Mouse (Mus musculus): ENCODE measurements around the gene Ccl7. TPM values are rescaled to one million over a fixed set of nuclear protein-coding genes. Genes with fewer than 3 reads are reported as not detected.

Ccl7 gene
- total and polyA plus RNA-seq, 2 experiments from 2014 or later, result 3.0 TPM; not detected in 1

GRCm38 (mm10) chr11:82034446-82034845 is 11.1 kb upstream of the Ccl7 start:
- Histone ChIP-seq H3K4me1 (ENCODE audit: insufficient read depth) (no peaks in the 10 kb centered on the region; the same call in 1 of the 2 replicates), H3K27ac (ENCODE audit: low read depth, low read length) (no peak overlapping the region), H3K36me3 (ENCODE audit: insufficient read depth) (no peaks in the 10 kb centered on the region), H3K27me3 (ENCODE audit: insufficient read depth, low read length) (no peaks in the 10 kb centered on the region), H3K4me3 (ENCODE audit: low read depth, low read length) (no peak overlapping the region), H3K9ac (no peak overlapping the region), H3K9me3 (ENCODE audit: low read length) (no peaks in the 10 kb centered on the region), H3K4me2 (ENCODE audit: low read depth) (no peak overlapping the region)
- TF ChIP-seq CTCF (IDR thresholded peaks at IDR 0.05; ENCODE audit: low read depth), result no peak
- ATAC-seq, result no peak
- DNase-seq, result no peak
- WGBS, result 83% methylated on average over 7 of the region's 7 CpGs

- H3K4me2 ChIP-seq (ENCODE audit: low read depth), result no peak within 1 kb of the TSS
- no peak for TF ChIP-seq CTCF (IDR thresholded peaks at IDR 0.05; ENCODE audit: low read depth)
- no peak within 1 kb of the TSS for H3K9ac ChIP-seq
- WGBS, result 27% methylated on average over 5 of the region's 5 CpGs
- no peaks in the 10 kb centered on the region; the same call in 1 of the 2 replicates for H3K4me1 ChIP-seq (ENCODE audit: insufficient read depth)
- no peaks in the 10 kb centered on the region for H3K36me3 ChIP-seq (ENCODE audit: insufficient read depth)
- H3K9me3 ChIP-seq (ENCODE audit: low read length), result no peaks in the 10 kb centered on the region
- no peaks in the 10 kb centered on the region for H3K27me3 ChIP-seq (ENCODE audit: insufficient read depth, low read length)
- DNase-seq (peak; percentile 70), ATAC-seq (peak; percentile 79)
- no peak within 1 kb of the TSS for H3K27ac ChIP-seq (ENCODE audit: low read depth, low read length)
- H3K4me3 ChIP-seq (ENCODE audit: low read depth, low read length), result no peak within 1 kb of the TSS
These were observed 10.2 kb upstream of the Ccl7 start, which contains the start of gene Ccl2 for GRCm38 (mm10) chr11:82035356-82035755. TSS of gene Ccl2 (plus strand) at chr11:82035571.

DNA sequence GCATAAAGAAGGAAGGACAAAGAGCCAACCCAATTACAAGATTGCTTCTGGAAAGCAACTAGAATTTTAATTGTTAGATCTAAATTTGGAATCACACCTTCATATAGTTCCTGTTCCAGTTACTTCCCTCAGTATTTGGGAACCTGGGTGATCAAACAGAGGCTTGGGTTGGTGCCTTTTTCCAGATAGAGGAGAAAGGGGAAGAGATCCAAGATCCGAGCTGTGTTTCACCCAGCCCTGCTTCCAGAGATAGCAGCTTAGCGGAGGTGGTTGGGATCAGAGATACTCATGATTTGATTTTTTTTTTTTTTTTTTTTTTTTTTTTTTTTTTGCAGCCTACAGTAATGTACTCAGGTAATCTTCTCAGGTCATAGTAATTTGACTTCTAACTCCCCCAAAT is 9.7 kb upstream of the Ccl7 start:
- Histone ChIP-seq H3K4me1 (ENCODE audit: insufficient read depth) (no peaks in the 10 kb centered on the region; the same call in 1 of the 2 replicates), H3K27ac (ENCODE audit: low read depth, low read length) (no peak overlapping the region), H3K9me3 (ENCODE audit: low read length) (no peaks in the 10 kb centered on the region), H3K9ac (no peak overlapping the region), H3K36me3 (ENCODE audit: insufficient read depth) (no peaks in the 10 kb centered on the region), H3K4me3 (ENCODE audit: low read depth, low read length) (no peak overlapping the region), H3K4me2 (ENCODE audit: low read depth) (no peak overlapping the region), H3K27me3 (ENCODE audit: insufficient read depth, low read length) (no peaks in the 10 kb centered on the region)
- DNase-seq (no peak), ATAC-seq (no peak)
- TF ChIP-seq CTCF (IDR thresholded peaks at IDR 0.05; ENCODE audit: low read depth), result no peak
- 71% methylated on average over 2 of the region's 2 CpGs for WGBS

GRCm38 (mm10) chr11:82038535-82038934 is 7.0 kb upstream of the Ccl7 start, which contains the start of gene Gm17268:
TSS of gene Gm17268 (minus strand) at chr11:82038562.
- Histone ChIP-seq H3K4me2 (ENCODE audit: low read depth) (no peak within 1 kb of the TSS), H3K4me3 (ENCODE audit: low read depth, low read length) (no peak within 1 kb of the TSS), H3K9me3 (ENCODE audit: low read length) (no peaks in the 10 kb centered on the region), H3K4me1 (ENCODE audit: insufficient read depth) (no peaks in the 10 kb centered on the region; the same call in 1 of the 2 replicates), H3K27ac (ENCODE audit: low read depth, low read length) (no peak within 1 kb of the TSS), H3K36me3 (ENCODE audit: insufficient read depth) (no peaks in the 10 kb centered on the region), H3K27me3 (ENCODE audit: insufficient read depth, low read length) (no peaks in the 10 kb centered on the region), H3K9ac (no peak within 1 kb of the TSS)
- WGBS, result 33% methylated on average over 2 of the region's 2 CpGs
- DNase-seq (no peak), ATAC-seq (no peak)
- TF ChIP-seq CTCF (IDR thresholded peaks at IDR 0.05; ENCODE audit: low read depth), result no peak

DNA sequence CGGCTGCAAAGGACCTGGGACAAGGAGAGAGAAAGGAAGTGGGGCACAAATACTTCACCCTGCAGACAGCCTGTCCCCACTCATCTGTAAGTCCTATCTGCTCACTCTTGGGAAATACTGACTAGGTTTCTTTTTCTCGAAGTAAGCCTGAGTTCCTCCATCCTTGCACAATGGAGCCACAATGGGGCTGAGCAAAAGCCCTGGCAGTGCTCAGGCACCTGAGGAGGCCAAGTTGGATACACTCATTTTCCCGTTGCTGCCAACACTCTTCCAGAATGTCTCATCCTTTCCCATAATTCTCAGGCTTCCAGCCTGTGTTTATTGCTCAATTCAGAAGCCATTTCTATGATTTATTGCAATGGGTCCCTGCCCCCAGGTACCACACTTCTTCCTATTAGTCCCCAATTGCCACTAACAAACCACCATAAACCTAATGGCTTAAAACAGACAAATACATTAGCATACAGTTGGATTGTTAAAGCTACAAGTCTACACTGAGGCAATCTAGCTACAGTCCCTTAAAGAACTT is 6.3 kb upstream of the Ccl7 start:
- Histone ChIP-seq H3K9me3 (ENCODE audit: low read length) (no peaks in the 10 kb centered on the region), H3K27ac (ENCODE audit: low read depth, low read length) (no peak overlapping the region), H3K9ac (no peak overlapping the region), H3K27me3 (ENCODE audit: insufficient read depth, low read length) (no peaks in the 10 kb centered on the region), H3K4me2 (ENCODE audit: low read depth) (no peak overlapping the region), H3K4me1 (ENCODE audit: insufficient read depth) (no peaks in the 10 kb centered on the region; the same call in 1 of the 2 replicates), H3K4me3 (ENCODE audit: low read depth, low read length) (no peak overlapping the region), H3K36me3 (ENCODE audit: insufficient read depth) (no peaks in the 10 kb centered on the region)
- DNase-seq (no peak), ATAC-seq (no peak)
- WGBS, result 69% methylated on average over 3 of the region's 3 CpGs
- TF ChIP-seq CTCF (IDR thresholded peaks at IDR 0.05; ENCODE audit: low read depth), result no peak

DNA sequence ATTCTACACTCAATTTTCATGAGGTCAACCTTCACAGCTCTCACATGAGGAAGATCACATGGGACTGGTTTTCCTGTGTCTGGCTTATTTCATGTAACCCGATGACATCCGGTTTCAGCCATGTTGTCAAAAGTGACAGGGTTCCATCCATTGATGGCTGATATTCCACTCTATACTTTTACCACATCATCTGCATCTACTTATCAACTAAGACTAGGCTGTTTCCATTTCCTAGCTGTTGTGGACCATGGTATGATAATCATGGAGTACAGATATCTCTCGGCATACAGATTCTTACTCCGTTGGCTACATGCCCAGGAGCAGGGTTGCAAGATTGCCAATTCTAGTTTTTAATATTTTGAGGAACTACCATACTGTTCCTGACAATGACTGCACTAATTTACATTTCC is 3.8 kb upstream of the Ccl7 start:
- Histone ChIP-seq H3K27me3 (ENCODE audit: insufficient read depth, low read length) (no peaks in the 10 kb centered on the region), H3K4me3 (ENCODE audit: low read depth, low read length) (no peak overlapping the region), H3K27ac (ENCODE audit: low read depth, low read length) (no peak overlapping the region), H3K4me1 (ENCODE audit: insufficient read depth) (no peaks in the 10 kb centered on the region), H3K4me2 (ENCODE audit: low read depth) (no peak overlapping the region), H3K9me3 (ENCODE audit: low read length) (no peaks in the 10 kb centered on the region), H3K36me3 (ENCODE audit: insufficient read depth) (no peaks in the 10 kb centered on the region), H3K9ac (no peak overlapping the region)
- ATAC-seq (no peak), DNase-seq (no peak)
- 77% methylated on average over 4 of the region's 4 CpGs for WGBS
- no peak for TF ChIP-seq CTCF (IDR thresholded peaks at IDR 0.05; ENCODE audit: low read depth)

DNA sequence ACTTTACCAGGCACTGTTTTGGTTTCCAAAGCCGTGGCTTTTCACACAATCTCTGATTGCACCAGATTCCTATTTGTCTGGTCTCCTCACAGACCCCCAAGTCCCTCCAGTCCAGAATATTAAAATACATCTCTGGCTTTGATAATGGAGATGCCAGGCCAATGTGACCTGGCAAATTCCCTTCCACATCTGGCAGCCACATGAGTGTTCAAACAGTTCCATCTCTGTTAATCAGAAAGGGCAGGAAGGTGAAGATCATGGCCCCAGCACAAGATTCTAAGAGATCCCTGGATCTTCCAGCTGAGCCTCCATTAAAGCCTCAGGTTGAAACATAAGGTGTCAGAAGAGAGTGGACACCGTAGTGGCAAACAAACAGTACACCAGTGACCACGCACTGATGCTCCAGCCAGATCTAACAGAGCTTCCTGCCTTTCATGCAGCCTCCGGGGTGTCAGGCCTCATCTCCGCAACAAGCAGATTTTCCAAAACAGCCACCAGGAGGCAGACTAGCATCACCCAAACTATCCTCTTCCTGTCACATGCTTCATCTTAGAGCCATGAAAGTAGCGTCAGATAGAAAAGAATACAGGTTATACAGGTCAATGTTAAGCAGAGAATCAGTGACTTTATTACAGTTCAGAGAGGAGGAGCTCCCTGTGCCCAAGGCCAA is 2.4 kb downstream of the Ccl7 start:
- H3K9ac ChIP-seq, result no peak overlapping the region
- no peak overlapping the region for H3K4me2 ChIP-seq (ENCODE audit: low read depth)
- no peak overlapping the region for H3K4me3 ChIP-seq (ENCODE audit: low read depth, low read length)
- H3K9me3 ChIP-seq (ENCODE audit: low read length), result no peaks in the 10 kb centered on the region
- peak; percentile 66 for TF ChIP-seq CTCF (IDR thresholded peaks at IDR 0.05; ENCODE audit: low read depth)
- H3K27ac ChIP-seq (ENCODE audit: low read depth, low read length), result no peak overlapping the region
- peak; percentile 43 for DNase-seq
- no peaks in the 10 kb centered on the region for H3K36me3 ChIP-seq (ENCODE audit: insufficient read depth)
- 56% methylated on average over 6 of the region's 6 CpGs for WGBS
- no peaks in the 10 kb centered on the region for H3K27me3 ChIP-seq (ENCODE audit: insufficient read depth, low read length)
- ATAC-seq, result no peak
- H3K4me1 ChIP-seq (ENCODE audit: insufficient read depth), result no peaks in the 10 kb centered on the region
